Mouse (Mus musculus) liver, embryonic 16.5 days (tissue): ENCODE measurements around the gene Olfr141. TPM values are rescaled to one million over a fixed set of nuclear protein-coding genes. Genes with fewer than 3 reads are reported as not detected.

ENCODE experiments used
- ATAC-seq: fragments of 200-750 bp; cut with Nextera tagmentation; 2 replicates; pipeline ENCODE4 v1.8.0; 2017; ENCODE audit warnings: low read depth, mild to moderate bottlenecking, moderate number of reproducible peaks, moderate library complexity
- H3K27ac ChIP-seq: fragments of 300-500 bp; sonication (generic); 2 replicates; pipeline ENCODE4 v1.5.1; 2014; ENCODE audit warnings: mild to moderate bottlenecking, low read length
- H3K27me3 ChIP-seq: fragments of 300-500 bp; sonication (generic); 2 replicates; pipeline ENCODE4 v1.6.1; 2014; ENCODE audit warnings: low read depth, low read length, mixed read lengths; ENCODE audit not compliant: control insufficient read depth, insufficient read depth
- H3K36me3 ChIP-seq: fragments of 300-500 bp; sonication (generic); 2 replicates; pipeline ENCODE4 v1.6.1; 2014; ENCODE audit warnings: mild to moderate bottlenecking; ENCODE audit not compliant: control insufficient read depth, insufficient read depth
- H3K4me1 ChIP-seq: fragments of 300-500 bp; sonication (generic); 2 replicates; pipeline ENCODE4 v1.6.1; 2014; ENCODE audit warnings: low read depth, low read length, mixed read lengths; ENCODE audit not compliant: control insufficient read depth
- H3K4me2 ChIP-seq: fragments of 300-500 bp; sonication (generic); 2 replicates; pipeline ENCODE4 v1.6.1; 2014; ENCODE audit warnings: low read depth, low read length, mixed read lengths
- H3K4me3 ChIP-seq: fragments of 300-500 bp; sonication (generic); 2 replicates; pipeline ENCODE4 v1.5.1; 2014; ENCODE audit warnings: low read depth, mild to moderate bottlenecking, low read length
- H3K9ac ChIP-seq: fragments of 300-500 bp; sonication (generic); 2 replicates; pipeline ENCODE4 v1.6.1; 2014; ENCODE audit warnings: low read depth, low read length
- H3K9me3 ChIP-seq: fragments of 300-500 bp; sonication (generic); replicated peaks from 2 replicates; pipeline ENCODE4 v1.6.1; 2016; ENCODE audit warnings: low read length; ENCODE audit not compliant: control insufficient read depth
- WGBS: fragments of 180-500 bp; shearing (Covaris S2); extraction: QIAGEN DNeasy Blood & Tissue Kit; methylation state at CpG from one replicate; pipeline ENCODE4 v1.1.7; 2014; ENCODE audit not compliant: insufficient replicate concordance; 5-methylcytosine and 5-hydroxymethylcytosine counted together
- polyA plus RNA-seq: library from polyadenylated mRNA; unstranded; fragments of >200 nt; fragmentation: Nextera tagmentation; extraction: Ambion mirVana; gene quantifications from 2 replicates; pipeline ENCODE4 v1.2.1, GENCODE M21; 2015

Olfr141 gene
- not detected in 2 replicates for polyA plus RNA-seq

DNA sequence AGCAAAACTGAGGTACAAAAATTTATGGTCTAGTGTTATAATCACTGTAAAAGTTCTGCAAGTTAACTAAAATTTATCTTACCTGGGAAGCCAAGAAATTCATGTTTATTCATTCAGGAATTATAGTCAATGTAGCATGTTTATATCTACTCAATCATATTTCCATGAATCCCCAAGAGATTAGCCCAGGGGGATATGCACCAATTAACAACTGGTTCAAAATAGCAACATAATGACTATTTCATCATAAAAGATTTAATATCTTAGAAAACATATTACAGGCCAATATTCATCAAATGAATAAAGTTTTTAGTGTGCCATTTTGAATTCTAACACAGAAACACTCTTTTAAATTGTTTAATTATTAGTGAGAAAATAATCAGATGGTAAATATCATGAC, at the start of gene Olfr141:
TSS of gene Olfr141 (minus strand) at position 101 of the 400 bp plus-strand sequence.
- Histone ChIP-seq H3K4me1 (no peaks in the 10 kb centered on the region), H3K4me2 (no peak within 1 kb of the TSS), H3K9me3 (no peaks in the 10 kb centered on the region), H3K9ac (no peak within 1 kb of the TSS), H3K36me3 (no peaks in the 10 kb centered on the region), H3K4me3 (no peak within 1 kb of the TSS), H3K27me3 (no peaks in the 10 kb centered on the region), H3K27ac (no peak within 1 kb of the TSS)
- no peak for ATAC-seq

DNA sequence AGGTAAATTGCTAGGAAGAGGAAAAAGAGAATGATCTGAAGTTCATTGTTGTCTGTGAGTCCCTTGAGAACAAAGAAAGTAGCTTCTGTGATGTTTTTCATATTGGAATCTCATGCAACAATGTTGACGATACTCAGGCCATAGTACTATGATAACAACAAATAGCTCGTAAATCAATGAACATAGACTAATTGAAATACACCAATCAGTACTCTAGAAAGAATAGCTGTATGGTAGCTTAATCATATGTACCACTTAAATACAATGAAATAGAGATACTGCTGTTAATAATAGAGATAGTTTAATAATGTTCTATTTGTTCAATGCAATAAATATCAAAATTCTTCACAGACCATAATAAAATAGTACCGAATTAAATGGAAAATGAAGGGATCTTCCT, 41.8 kb upstream of the Olfr141 start, which contains the start of gene Olfr1095:
TSS of gene Olfr1095 (minus strand) at position 101 of the 400 bp plus-strand sequence.
- H3K4me3 ChIP-seq = no peak within 1 kb of the TSS
- no peak within 1 kb of the TSS for H3K9ac ChIP-seq
- H3K4me2 ChIP-seq = no peak within 1 kb of the TSS
- H3K36me3 ChIP-seq = no peaks in the 10 kb centered on the region
- no peaks in the 10 kb centered on the region for H3K27me3 ChIP-seq
- no peak for ATAC-seq
- H3K27ac ChIP-seq = no peak within 1 kb of the TSS
- H3K4me1 ChIP-seq = no peaks in the 10 kb centered on the region
- no peaks in the 10 kb centered on the region for H3K9me3 ChIP-seq
- WGBS = 67% methylated on average over 3 of the region's 3 CpGs

DNA sequence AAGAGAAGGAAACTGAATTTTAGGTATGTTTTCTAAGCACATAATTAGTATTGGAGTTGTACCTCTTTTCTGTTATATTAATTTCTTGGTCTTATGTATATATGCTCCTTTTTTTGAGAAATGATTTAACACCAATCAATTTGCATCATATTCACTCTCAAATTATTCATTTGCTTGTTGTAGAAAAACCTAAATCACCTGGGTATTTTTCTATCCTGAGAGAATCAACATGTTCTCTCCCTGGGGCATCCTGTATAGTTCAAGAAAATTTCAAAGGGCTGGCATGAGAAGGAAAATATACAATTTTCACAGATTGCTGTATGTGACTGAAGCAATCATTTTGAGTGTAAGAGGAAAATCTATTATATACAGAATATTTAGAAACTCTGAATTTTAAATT, 14.5 kb upstream of the Olfr141 start, which contains the start of gene Olfr1094:
TSS of gene Olfr1094 (plus strand) at position 301 of the 400 bp plus-strand sequence.
- Histone ChIP-seq H3K36me3 (no peaks in the 10 kb centered on the region), H3K27ac (no peak within 1 kb of the TSS), H3K4me3 (no peak within 1 kb of the TSS), H3K9ac (no peak within 1 kb of the TSS), H3K27me3 (no peaks in the 10 kb centered on the region), H3K4me2 (no peak within 1 kb of the TSS), H3K4me1 (no peaks in the 10 kb centered on the region), H3K9me3 (no peaks in the 10 kb centered on the region)
- ATAC-seq = no peak

DNA sequence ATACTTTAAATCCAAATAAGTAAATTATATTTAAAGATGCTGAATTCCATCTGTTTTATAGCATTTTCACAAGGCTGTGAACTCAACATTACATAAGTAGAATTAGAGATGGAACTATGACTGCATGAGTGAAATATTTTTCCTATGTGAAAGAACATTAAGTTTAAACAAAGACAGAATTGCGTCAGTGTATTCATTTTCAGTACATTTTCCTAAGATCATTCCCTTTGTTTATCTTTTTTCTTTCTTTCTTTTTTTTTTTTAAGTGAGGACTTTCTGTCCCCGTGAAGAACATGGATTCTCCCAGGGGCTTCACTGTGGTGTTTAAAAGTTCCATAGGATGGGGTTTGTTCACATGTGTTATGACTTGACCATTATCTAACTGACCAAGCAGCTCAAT, 27.6 kb downstream of the Olfr141 start, which contains the start of gene Olfr1093:
TSS of gene Olfr1093 (plus strand) at position 301 of the 400 bp plus-strand sequence.
- no peaks in the 10 kb centered on the region for H3K4me1 ChIP-seq
- H3K4me3 ChIP-seq = no peak within 1 kb of the TSS
- no peaks in the 10 kb centered on the region for H3K36me3 ChIP-seq
- 53% methylated on average over 2 of the region's 2 CpGs for WGBS
- H3K27ac ChIP-seq = no peak within 1 kb of the TSS
- ATAC-seq = no peak
- H3K9ac ChIP-seq = no peak within 1 kb of the TSS
- no peaks in the 10 kb centered on the region for H3K9me3 ChIP-seq
- no peaks in the 10 kb centered on the region for H3K27me3 ChIP-seq
- H3K4me2 ChIP-seq = no peak within 1 kb of the TSS

DNA sequence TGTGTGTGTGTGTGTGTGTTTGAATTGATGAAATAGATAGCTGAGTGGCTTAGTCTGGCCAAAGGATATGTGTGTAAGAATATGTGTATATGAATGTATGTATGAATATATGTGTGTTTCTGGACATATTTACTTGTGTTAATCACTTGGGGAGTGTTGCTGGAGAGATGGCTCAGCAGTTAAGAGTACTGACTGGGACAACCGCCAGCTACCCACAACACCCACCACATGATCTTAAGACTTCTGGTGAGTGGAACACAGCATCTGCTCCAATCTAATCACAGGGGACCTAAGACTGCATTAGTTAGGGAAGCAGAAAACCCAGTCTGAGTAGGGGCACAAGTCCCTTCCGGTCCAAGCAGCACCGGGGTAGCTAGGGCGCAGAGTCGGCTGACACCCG, 48.8 kb downstream of the Olfr141 start:
- H3K4me1 ChIP-seq = no peaks in the 10 kb centered on the region
- H3K27ac ChIP-seq = no peak overlapping the region
- no peaks in the 10 kb centered on the region for H3K27me3 ChIP-seq
- H3K9ac ChIP-seq = no peak overlapping the region
- H3K36me3 ChIP-seq = no peaks in the 10 kb centered on the region
- H3K4me3 ChIP-seq = no peak overlapping the region
- H3K4me2 ChIP-seq = no peak overlapping the region
- ATAC-seq = no peak
- WGBS = 92% methylated on average over 6 of the region's 6 CpGs
- no peaks in the 10 kb centered on the region for H3K9me3 ChIP-seq

DNA sequence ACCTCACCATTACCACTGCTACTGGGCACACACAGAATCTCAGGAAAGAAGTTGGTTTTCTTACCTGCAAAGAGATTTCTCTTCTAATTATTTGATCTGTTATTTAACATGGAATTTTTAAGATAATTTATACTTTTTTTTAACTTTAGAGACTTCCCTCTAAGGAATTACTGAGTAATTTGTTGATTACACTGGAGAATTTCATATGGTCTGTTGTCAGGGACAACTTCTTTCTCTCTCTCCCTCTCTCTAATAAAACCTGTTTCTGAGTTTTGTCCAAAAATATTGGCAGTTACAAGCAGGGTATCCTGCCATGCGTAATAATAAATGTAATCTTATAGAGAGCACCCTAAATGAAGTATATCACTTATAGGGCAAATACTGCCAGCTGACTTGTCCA, 50.9 kb downstream of the Olfr141 start, which contains the start of gene Olfr1090:
TSS of gene Olfr1090 (minus strand) at position 101 of the 400 bp plus-strand sequence.
- no peak within 1 kb of the TSS for H3K4me3 ChIP-seq
- no peak within 1 kb of the TSS for H3K27ac ChIP-seq
- H3K4me2 ChIP-seq = no peak within 1 kb of the TSS
- H3K4me1 ChIP-seq = no peaks in the 10 kb centered on the region
- no peak for ATAC-seq
- no peaks in the 10 kb centered on the region for H3K9me3 ChIP-seq
- 68% methylated on average over 1 of the region's 1 CpGs for WGBS
- no peaks in the 10 kb centered on the region for H3K36me3 ChIP-seq
- no peaks in the 10 kb centered on the region for H3K27me3 ChIP-seq
- H3K9ac ChIP-seq = no peak within 1 kb of the TSS

Other genes starting within 250 kb of the Olfr141 start
- gene Olfr1082, start 211.1 kb downstream of the Olfr141 start, polyA plus RNA-seq = not detected in 2 replicates
- not detected in 2 replicates for gene Olfr1084, start 170.3 kb downstream of the Olfr141 start, polyA plus RNA-seq
- gene Olfr1085, start 148.0 kb downstream of the Olfr141 start, polyA plus RNA-seq = not detected in 2 replicates
- not detected in 2 replicates for gene Olfr1086, start 129.9 kb downstream of the Olfr141 start, polyA plus RNA-seq
- gene Olfr1087, start 111.6 kb downstream of the Olfr141 start, polyA plus RNA-seq = not detected in 2 replicates
- not detected in 2 replicates for gene Olfr1089, start 76.3 kb downstream of the Olfr141 start, polyA plus RNA-seq
- not detected in 2 replicates for gene Olfr1090, start 51.0 kb downstream of the Olfr141 start, polyA plus RNA-seq
- gene Olfr1093, start 27.5 kb downstream of the Olfr141 start, polyA plus RNA-seq = not detected in 2 replicates
- not detected in 2 replicates for gene Olfr1094, start 14.6 kb upstream of the Olfr141 start, polyA plus RNA-seq
- not detected in 2 replicates for gene Olfr1095, start 41.7 kb upstream of the Olfr141 start, polyA plus RNA-seq
- gene Gm13723, start 64.8 kb upstream of the Olfr141 start, polyA plus RNA-seq = not detected in 2 replicates
- gene Olfr1097, start 82.2 kb upstream of the Olfr141 start, polyA plus RNA-seq = not detected in 2 replicates
- gene Olfr1098, start 114.5 kb upstream of the Olfr141 start, polyA plus RNA-seq = not detected in 2 replicates
- not detected in 2 replicates for gene Olfr1099, start 150.7 kb upstream of the Olfr141 start, polyA plus RNA-seq
- not detected in 2 replicates for gene Olfr1100, start 169.9 kb upstream of the Olfr141 start, polyA plus RNA-seq
- not detected in 2 replicates for gene Olfr1101, start 181.2 kb upstream of the Olfr141 start, polyA plus RNA-seq
- not detected in 2 replicates for gene Olfr1102, start 188.4 kb upstream of the Olfr141 start, polyA plus RNA-seq
- not detected in 2 replicates for gene Olfr1104, start 217.1 kb upstream of the Olfr141 start, polyA plus RNA-seq
- not detected in 2 replicates for gene Olfr1105, start 226.5 kb upstream of the Olfr141 start, polyA plus RNA-seq
- not detected in 2 replicates for gene Olfr1106, start 242.3 kb upstream of the Olfr141 start, polyA plus RNA-seq